8 mouse cellular contexts compared by ENCODE assay signal in the genomic region with DNA sequence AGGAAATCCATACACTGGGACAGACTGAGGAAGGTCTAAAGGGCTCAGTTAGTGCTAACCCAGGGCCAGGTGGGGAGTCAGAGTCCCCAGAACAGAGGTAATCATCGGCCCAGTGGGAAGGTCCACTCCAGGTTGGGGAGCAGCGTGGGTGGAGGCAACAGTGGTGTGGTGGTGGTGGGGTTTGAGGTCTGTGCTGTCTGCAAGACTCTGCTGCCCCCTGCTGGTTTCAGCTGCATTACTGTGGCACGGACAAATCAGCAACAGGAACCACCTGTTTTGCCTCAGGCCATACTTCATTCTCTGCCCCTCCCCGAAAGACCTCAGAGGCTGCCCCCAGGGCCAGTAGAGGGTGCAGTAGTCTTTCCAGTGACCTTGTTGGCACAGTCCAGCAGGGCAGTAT. TPM values are rescaled to one million over a fixed set of nuclear protein-coding genes. Genes with fewer than 3 reads are reported as not detected.
A peak's percentile ranks its signal among the peaks of the same experiment; 100 is the strongest.
DNase-seq lines count a peak whose midpoint lies in the region; ATAC-seq and TF ChIP-seq lines count a peak whose summit lies in the region.

No protein-coding gene starts in this region.

- H3K4me2 ChIP-seq in forebrain, embryonic 12.5 days: no peak overlapping the region
- no peak overlapping the region for H3K4me2 ChIP-seq in lung, embryonic 15.5 days

- TF ChIP-seq CTCF in thymus, adult 2 months (IDR thresholded peaks at IDR 0.05; ENCODE audit: borderline replicate concordance, control insufficient read depth, extremely low read depth, insufficient read depth, low read length, poor library complexity): peak; percentile 89

- peaks cover 50% of the 10 kb centered on the region for H3K36me3 ChIP-seq in forebrain, embryonic 12.5 days (replicated peaks)
- H3K36me3 ChIP-seq in lung, embryonic 15.5 days: peaks cover 39% of the 10 kb centered on the region
- H3K36me3 ChIP-seq in thymus, adult 2 months (ENCODE audit: control insufficient read depth, insufficient read depth, low read length): peaks cover 6% of the 10 kb centered on the region; the same call in 1 of the 2 replicates

- H3K9me3 ChIP-seq in forebrain, embryonic 12.5 days: no peaks in the 10 kb centered on the region
- H3K9me3 ChIP-seq in lung, embryonic 15.5 days: no peaks in the 10 kb centered on the region

- peak overlapping the region; percentile 87 for H3K27ac ChIP-seq in brown adipose tissue, adult 24 weeks (replicated peaks; ENCODE audit: low read depth, low read length)
- no peak overlapping the region for H3K27ac ChIP-seq in forebrain, embryonic 12.5 days
- H3K27ac ChIP-seq in lung, embryonic 15.5 days: peak overlapping the region; percentile 55
- peak overlapping the region; percentile 98 for H3K27ac ChIP-seq in thymus, adult 2 months (ENCODE audit: control insufficient read depth, insufficient read depth, low read length)

- H3K9ac ChIP-seq in forebrain, embryonic 12.5 days: no peak overlapping the region
- H3K9ac ChIP-seq in lung, embryonic 15.5 days: no peak overlapping the region

- 29% methylated on average over 4 of the region's 4 CpGs for WGBS in forebrain, embryonic 12.5 days
- 4% methylated on average over 4 of the region's 4 CpGs for WGBS in lung, embryonic 15.5 days
- WGBS in thymus, adult 2 months: 3% methylated on average over 4 of the region's 4 CpGs

- no peak overlapping the region for H3K4me3 ChIP-seq in brown adipose tissue, adult 24 weeks (ENCODE audit: insufficient read depth, low read depth, low read length)
- no peak overlapping the region; the same call in 1 of the 2 replicates for H3K4me3 ChIP-seq in forebrain, embryonic 12.5 days (replicated peaks)
- no peak overlapping the region for H3K4me3 ChIP-seq in lung, embryonic 15.5 days
- no peak overlapping the region for H3K4me3 ChIP-seq in thymus, adult 2 months (ENCODE audit: control insufficient read depth, insufficient read depth, low read length)

- peak; percentile 77 to 84 for DNase-seq in CD8-positive naive resting alpha-beta T cell, adult 2 months (ENCODE audit: low read depth in 2 of 2, low spot score in 2 of 2)
- peak; percentile 88 to 94 for DNase-seq in heart, postnatal 10 days
- peak; percentile 68 to 81 for DNase-seq in layer of hippocampus, adult 18-20 months (ENCODE audit: low spot score in 2 of 2)
- peak; percentile 68 for DNase-seq in ovary, adult 18-20 months (ENCODE audit: low spot score)
- DNase-seq in thymus, adult 2 months: peak; percentile 89

- H3K27me3 ChIP-seq in forebrain, embryonic 12.5 days: no peaks in the 10 kb centered on the region; the same call in 1 of the 2 replicates
- no peaks in the 10 kb centered on the region for H3K27me3 ChIP-seq in lung, embryonic 15.5 days
- H3K27me3 ChIP-seq in thymus, adult 2 months (ENCODE audit: control insufficient read depth, insufficient read depth, low read length): no peaks in the 10 kb centered on the region

- ATAC-seq in forebrain, embryonic 12.5 days (ENCODE audit: low FRiP score): peak; percentile 71
- ATAC-seq in lung, embryonic 15.5 days (ENCODE audit: borderline replicate concordance, extremely low read depth, low FRiP score, low TSS enrichment): peak; percentile 64

- intact Hi-C loops in heart, postnatal 10 days (cut with DNase I): loop anchor here (1.0 kb wide), 1 partner anchor 13 kb away; no protein-coding TSS in a partner anchor

- no peak for TF ChIP-seq POLR2A in thymus, adult 2 months (IDR thresholded peaks at IDR 0.05; ENCODE audit: control insufficient read depth, extremely low read depth, insufficient read depth, low read length, poor library complexity)

- H3K4me1 ChIP-seq in brown adipose tissue, adult 24 weeks (ENCODE audit: control insufficient read depth, insufficient read depth, insufficient read length, low read length): peaks cover 18% of the 10 kb centered on the region
- H3K4me1 ChIP-seq in forebrain, embryonic 12.5 days: peaks cover 21% of the 10 kb centered on the region
- H3K4me1 ChIP-seq in lung, embryonic 15.5 days: peaks cover 25% of the 10 kb centered on the region
- H3K4me1 ChIP-seq in thymus, adult 2 months (replicated peaks; ENCODE audit: control insufficient read depth, insufficient read depth, low read length): peaks cover 44% of the 10 kb centered on the region

RNA-seq across cellular contexts. Expression of a gene that starts 6.0 kb away (rescaled TPM):
- polyA plus RNA-seq in brown adipose tissue, adult 24 weeks (2012; ENCODE audit: insufficient read depth, insufficient read length, missing spikeins): 18.4 and 20.2 TPM in 2 replicates
- 43.1 and 43.6 TPM in 2 replicates for polyA plus RNA-seq in forebrain, embryonic 12.5 days (2016; fragmentation: Nextera tagmentation; extraction: Ambion mirVana)
- 10 to 100 TPM; 20.7 to 22.6 TPM for total RNA-seq in heart, postnatal 10 days (2021)
- total RNA-seq in layer of hippocampus, adult 18-20 months (2021): 10 to 100 TPM; 21.4 to 22.1 TPM
- polyA plus RNA-seq in lung, embryonic 15.5 days (2015; fragmentation: Nextera tagmentation; extraction: Ambion mirVana): 51.2 and 53.8 TPM in 2 replicates
- polyA plus RNA-seq in thymus, adult 2 months (2012; rRNA removed): 56.0 and 65.3 TPM in 2 replicates

RNA-seq across cellular contexts. Expression of a gene that starts 6.3 kb away (rescaled TPM):
- polyA plus RNA-seq in brown adipose tissue, adult 24 weeks (2012; ENCODE audit: insufficient read depth, insufficient read length, missing spikeins): 50.4 and 62.6 TPM in 2 replicates
- polyA plus RNA-seq in forebrain, embryonic 12.5 days (2016; fragmentation: Nextera tagmentation; extraction: Ambion mirVana): 84.6 and 86.2 TPM in 2 replicates
- 10 to 100 TPM; 41.7 to 51.2 TPM for total RNA-seq in heart, postnatal 10 days (2021)
- total RNA-seq in layer of hippocampus, adult 18-20 months (2021): 10 to 100 TPM; 64.9 to 69.3 TPM
- 80.7 and 88.2 TPM in 2 replicates for polyA plus RNA-seq in lung, embryonic 15.5 days (2015; fragmentation: Nextera tagmentation; extraction: Ambion mirVana)
- 146 and 182 TPM in 2 replicates for polyA plus RNA-seq in thymus, adult 2 months (2012; rRNA removed)

RNA-seq across cellular contexts. Expression of a gene that starts 6.4 kb away (rescaled TPM):
- polyA plus RNA-seq in brown adipose tissue, adult 24 weeks (2012; ENCODE audit: insufficient read depth, insufficient read length, missing spikeins): 25.1 and 70.2 TPM in 2 replicates
- 5.1 and 5.5 TPM in 2 replicates for polyA plus RNA-seq in forebrain, embryonic 12.5 days (2016; fragmentation: Nextera tagmentation; extraction: Ambion mirVana)
- 10 to 100 TPM; 12.7 to 15.8 TPM for total RNA-seq in heart, postnatal 10 days (2021)
- 1 to 10 TPM; 3.5 to 3.7 TPM for total RNA-seq in layer of hippocampus, adult 18-20 months (2021)
- polyA plus RNA-seq in lung, embryonic 15.5 days (2015; fragmentation: Nextera tagmentation; extraction: Ambion mirVana): 16.4 and 17.9 TPM in 2 replicates
- 152 and 159 TPM in 2 replicates for polyA plus RNA-seq in thymus, adult 2 months (2012; rRNA removed)

RNA-seq across cellular contexts. Expression of a gene that starts 14.1 kb away (rescaled TPM):
- polyA plus RNA-seq in brown adipose tissue, adult 24 weeks (2012; ENCODE audit: insufficient read depth, insufficient read length, missing spikeins): 3.1 and 3.5 TPM in 2 replicates
- polyA plus RNA-seq in forebrain, embryonic 12.5 days (2016; fragmentation: Nextera tagmentation; extraction: Ambion mirVana): 67.0 and 69.7 TPM in 2 replicates
- 10 to 100 TPM; 36.0 to 42.3 TPM for total RNA-seq in heart, postnatal 10 days (2021)
- total RNA-seq in layer of hippocampus, adult 18-20 months (2021): 1 to 10 TPM; 4.8 to 5.1 TPM
- 59.4 and 67.9 TPM in 2 replicates for polyA plus RNA-seq in lung, embryonic 15.5 days (2015; fragmentation: Nextera tagmentation; extraction: Ambion mirVana)
- polyA plus RNA-seq in thymus, adult 2 months (2012; rRNA removed): 187 and 211 TPM in 2 replicates

RNA-seq across cellular contexts. Expression of a gene that starts 36.0 kb away (rescaled TPM):
- 404 and 482 TPM in 2 replicates for polyA plus RNA-seq in brown adipose tissue, adult 24 weeks (2012; ENCODE audit: insufficient read depth, insufficient read length, missing spikeins)
- polyA plus RNA-seq in forebrain, embryonic 12.5 days (2016; fragmentation: Nextera tagmentation; extraction: Ambion mirVana): 594 and 628 TPM in 2 replicates
- 100 to 1,000 TPM; 768 to 852 TPM for total RNA-seq in heart, postnatal 10 days (2021)
- total RNA-seq in layer of hippocampus, adult 18-20 months (2021): 100 to 1,000 TPM; 481 to 546 TPM
- 979 and 1,114 TPM in 2 replicates for polyA plus RNA-seq in lung, embryonic 15.5 days (2015; fragmentation: Nextera tagmentation; extraction: Ambion mirVana)
- 1,733 and 1,891 TPM in 2 replicates for polyA plus RNA-seq in thymus, adult 2 months (2012; rRNA removed)
